Mouse (Mus musculus) stomach, embryonic 14.5 days (tissue): ENCODE results near the gene Dpyd. TPM values are rescaled to one million over a fixed set of nuclear protein-coding genes. Genes with fewer than 3 reads are reported as not detected.
A peak's percentile ranks its signal among the peaks of the same experiment; 100 is the strongest.

ENCODE experiments used
- ATAC-seq: fragments of 200-750 bp; cut with Nextera tagmentation; 2 replicates; pipeline ENCODE4 v1.8.0; 2017; ENCODE audit warnings: low read depth, moderate TSS enrichment; ENCODE audit not compliant: insufficient number of reproducible peaks, insufficient read depth, low FRiP score
- H3K27ac ChIP-seq: fragments of 300-500 bp; sonication (generic); 2 replicates; pipeline ENCODE4 v1.5.1; 2014; ENCODE audit warnings: mild to moderate bottlenecking, low read length, moderate library complexity, mixed read lengths
- H3K27me3 ChIP-seq: fragments of 300-500 bp; sonication (generic); 2 replicates; pipeline ENCODE4 v1.6.1; 2014; ENCODE audit warnings: low read length, control low read depth, mixed read lengths; ENCODE audit not compliant: control insufficient read depth, insufficient read depth
- H3K36me3 ChIP-seq: fragments of 300-500 bp; sonication (generic); 2 replicates; pipeline ENCODE4 v1.6.1; 2014; ENCODE audit warnings: mild to moderate bottlenecking, control low read depth, low read length, moderate library complexity, mixed read lengths; ENCODE audit not compliant: control insufficient read depth, insufficient read depth
- H3K4me1 ChIP-seq: fragments of 300-500 bp; sonication (generic); 2 replicates; pipeline ENCODE4 v1.6.1; 2014; ENCODE audit warnings: low read length, control low read depth, mixed read lengths; ENCODE audit not compliant: control insufficient read depth, insufficient read depth
- H3K4me2 ChIP-seq: fragments of 300-500 bp; sonication (generic); replicated peaks from 2 replicates; pipeline ENCODE4 v1.6.1; 2014; ENCODE audit warnings: low read depth, low read length, control low read depth
- H3K4me3 ChIP-seq: fragments of 300-500 bp; sonication (generic); 2 replicates; pipeline ENCODE4 v1.5.1; 2014; ENCODE audit warnings: low read depth, low read length, control low read depth
- H3K9ac ChIP-seq: fragments of 300-500 bp; sonication (generic); replicated peaks from 2 replicates; pipeline ENCODE4 v1.6.1; 2014; ENCODE audit warnings: low read depth, mild to moderate bottlenecking, control low read depth, low read length, moderate library complexity, mixed read lengths
- H3K9me3 ChIP-seq: fragments of 300-500 bp; sonication (generic); 2 replicates; pipeline ENCODE4 v1.6.1; 2016; ENCODE audit warnings: low read depth, low read length, control low read depth; ENCODE audit not compliant: control insufficient read depth
- WGBS: fragments of 180-500 bp; shearing (Covaris S2); extraction: QIAGEN DNeasy Blood & Tissue Kit; methylation state at CpG from one replicate; pipeline ENCODE4 v1.1.7; 2014; 5-methylcytosine and 5-hydroxymethylcytosine counted together
- polyA plus RNA-seq: library from polyadenylated mRNA; unstranded; fragments of >200 nt; fragmentation: Nextera tagmentation; extraction: Ambion mirVana; gene quantifications from 2 replicates; pipeline ENCODE4 v1.2.1, GENCODE M21; 2014

Gene Dpyd
- polyA plus RNA-seq, 1 experiment from 2014 or later, result 17.3 TPM

- Histone ChIP-seq H3K27ac (no peak overlapping the region), H3K27me3 (no peaks in the 10 kb centered on the region), H3K9ac (no peak overlapping the region), H3K4me3 (no peak overlapping the region), H3K9me3 (no peaks in the 10 kb centered on the region), H3K4me2 (no peak overlapping the region), H3K36me3 (no peaks in the 10 kb centered on the region), H3K4me1 (no peaks in the 10 kb centered on the region)
- WGBS, result 79% methylated on average over 7 of the region's 7 CpGs
- ATAC-seq, result no peak
Measured at GRCm38 (mm10) chr3:118570197-118570596, 8.3 kb downstream of the Dpyd start.

DNA sequence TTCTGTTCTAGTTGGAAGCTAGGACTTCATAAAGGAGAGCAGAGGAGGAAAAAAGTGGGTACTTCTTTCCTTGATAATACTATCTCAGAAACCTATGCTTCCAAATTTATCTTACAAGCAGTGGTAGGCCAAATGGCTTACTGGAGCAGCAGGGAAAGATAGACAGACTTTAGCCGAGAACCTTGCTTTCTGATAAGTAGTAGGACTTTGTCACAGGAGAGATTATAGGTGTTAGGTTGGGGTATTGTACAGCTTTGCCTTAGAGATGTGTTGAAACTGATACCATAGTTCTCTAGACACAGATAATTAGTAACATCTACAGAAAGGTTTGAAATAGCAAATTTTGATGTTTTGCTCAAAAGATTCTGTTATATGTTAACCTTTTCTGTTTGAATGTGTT is 28.6 kb downstream of the Dpyd start:
- Histone ChIP-seq H3K36me3 (no peaks in the 10 kb centered on the region), H3K27ac (no peak overlapping the region), H3K4me1 (no peaks in the 10 kb centered on the region), H3K9me3 (no peaks in the 10 kb centered on the region), H3K9ac (no peak overlapping the region), H3K4me3 (no peak overlapping the region), H3K27me3 (no peaks in the 10 kb centered on the region), H3K4me2 (no peak overlapping the region)
- 74% methylated on average over 1 of the region's 1 CpGs for WGBS
- ATAC-seq, result no peak

DNA sequence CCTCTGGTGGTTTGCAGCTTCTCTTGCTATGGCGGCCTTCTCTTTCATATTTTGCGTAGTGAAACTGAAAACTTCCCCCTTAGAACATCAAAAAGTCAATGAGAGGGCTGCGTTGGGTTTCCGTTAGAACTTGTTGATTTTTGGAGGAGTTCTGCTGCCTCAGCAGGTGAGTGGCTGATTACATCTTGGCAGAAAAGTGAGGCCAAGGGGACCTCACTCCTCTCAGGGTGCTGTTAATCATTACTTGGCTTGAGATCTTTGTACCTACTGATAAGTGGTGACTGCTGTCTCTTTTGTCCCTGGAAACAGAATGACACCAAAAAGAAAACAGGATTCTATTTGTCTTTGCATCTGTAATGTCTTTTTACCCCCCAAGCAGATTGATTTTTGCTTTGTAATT is 32.9 kb downstream of the Dpyd start:
- Histone ChIP-seq H3K36me3 (no peaks in the 10 kb centered on the region), H3K27ac (no peak overlapping the region), H3K4me1 (no peaks in the 10 kb centered on the region), H3K9me3 (no peaks in the 10 kb centered on the region), H3K27me3 (no peaks in the 10 kb centered on the region), H3K4me2 (no peak overlapping the region), H3K4me3 (no peak overlapping the region), H3K9ac (no peak overlapping the region)
- ATAC-seq, result no peak
- 63% methylated on average over 4 of the region's 4 CpGs for WGBS

- ATAC-seq, result peak; percentile 61; the same call in 1 of the 2 replicates
- Histone ChIP-seq H3K9me3 (no peaks in the 10 kb centered on the region), H3K4me3 (no peak overlapping the region), H3K9ac (no peak overlapping the region), H3K36me3 (no peaks in the 10 kb centered on the region), H3K27me3 (no peaks in the 10 kb centered on the region), H3K4me1 (no peaks in the 10 kb centered on the region), H3K4me2 (no peak overlapping the region), H3K27ac (no peak overlapping the region)
- 57% methylated on average over 2 of the region's 2 CpGs for WGBS
Measured at GRCm38 (mm10) chr3:118595693-118596092, 33.8 kb downstream of the Dpyd start.

- Histone ChIP-seq H3K27ac (no peak overlapping the region), H3K4me2 (no peak overlapping the region), H3K27me3 (no peaks in the 10 kb centered on the region), H3K36me3 (no peaks in the 10 kb centered on the region), H3K4me3 (no peak overlapping the region), H3K9ac (no peak overlapping the region), H3K9me3 (no peaks in the 10 kb centered on the region), H3K4me1 (no peaks in the 10 kb centered on the region)
- WGBS, result 76% methylated on average over 7 of the region's 7 CpGs
- no peak for ATAC-seq
Measured at GRCm38 (mm10) chr3:118601689-118602640, 40.0 kb downstream of the Dpyd start.

DNA sequence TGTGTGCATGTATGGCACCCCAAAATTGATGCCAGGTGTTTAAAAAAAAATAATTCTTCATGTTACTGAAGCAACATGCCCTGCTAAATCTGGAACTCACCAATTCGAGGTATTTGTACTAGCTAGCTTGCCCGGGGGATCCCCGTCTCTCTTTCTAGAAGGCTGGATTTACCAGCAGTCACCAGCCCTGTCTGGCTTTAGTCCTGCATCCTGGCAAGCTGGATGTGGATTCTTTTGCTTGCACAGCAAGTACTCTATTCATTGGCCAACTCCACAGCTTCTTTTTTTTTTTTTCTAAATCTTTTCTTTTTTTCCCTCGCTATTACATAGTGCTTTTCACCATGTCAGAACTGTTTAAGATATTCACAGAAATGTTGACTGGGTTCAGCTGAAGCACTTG is 46.8 kb downstream of the Dpyd start:
- 74% methylated on average over 4 of the region's 4 CpGs for WGBS
- H3K27ac ChIP-seq, result no peak overlapping the region
- no peaks in the 10 kb centered on the region for H3K4me1 ChIP-seq
- H3K4me3 ChIP-seq, result no peak overlapping the region
- no peaks in the 10 kb centered on the region for H3K36me3 ChIP-seq
- H3K4me2 ChIP-seq, result no peak overlapping the region
- ATAC-seq, result no peak
- no peaks in the 10 kb centered on the region for H3K9me3 ChIP-seq
- no peak overlapping the region for H3K9ac ChIP-seq
- H3K27me3 ChIP-seq, result no peaks in the 10 kb centered on the region

GRCm38 (mm10) chr3:118626455-118627375 is 64.8 kb downstream of the Dpyd start:
- H3K27ac ChIP-seq, result no peak overlapping the region
- no peak overlapping the region for H3K9ac ChIP-seq
- H3K4me3 ChIP-seq, result no peak overlapping the region
- no peaks in the 10 kb centered on the region for H3K27me3 ChIP-seq
- whole genome bisulfite sequencing, result 71% methylated on average over 9 of the region's 9 CpGs
- H3K36me3 ChIP-seq, result no peaks in the 10 kb centered on the region
- no peak for ATAC-seq
- no peaks in the 10 kb centered on the region for H3K4me1 ChIP-seq
- H3K4me2 ChIP-seq, result no peak overlapping the region
- H3K9me3 ChIP-seq, result no peaks in the 10 kb centered on the region

DNA sequence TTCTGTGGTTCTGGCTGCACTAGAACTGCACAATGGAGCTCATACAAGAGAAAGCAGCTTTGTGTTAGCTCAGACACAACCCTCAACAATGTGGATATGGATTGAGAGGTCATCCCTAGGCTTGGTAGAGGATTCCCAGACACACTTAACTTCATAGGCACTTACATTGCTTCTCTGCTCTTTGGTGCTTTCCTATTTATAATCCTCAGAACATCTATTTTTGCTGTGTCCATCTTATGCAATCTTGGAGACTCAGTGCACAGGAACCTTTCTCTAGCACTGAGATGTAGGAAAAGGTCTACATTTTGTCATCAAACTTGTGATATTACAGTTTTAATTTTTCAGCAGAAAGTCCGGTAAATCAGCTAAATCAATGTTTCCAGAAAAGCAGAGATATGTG is 67.8 kb downstream of the Dpyd start:
- no peaks in the 10 kb centered on the region for H3K27me3 ChIP-seq
- ATAC-seq, result no peak
- no peak overlapping the region for H3K4me2 ChIP-seq
- no peaks in the 10 kb centered on the region for H3K36me3 ChIP-seq
- no peaks in the 10 kb centered on the region for H3K4me1 ChIP-seq
- WGBS, result 91% methylated on average over 1 of the region's 1 CpGs
- no peak overlapping the region for H3K9ac ChIP-seq
- H3K4me3 ChIP-seq, result no peak overlapping the region
- no peak overlapping the region for H3K27ac ChIP-seq
- no peaks in the 10 kb centered on the region for H3K9me3 ChIP-seq
